Mouse (Mus musculus) left cerebral cortex, postnatal 4 days (tissue): Measurements from ENCODE around the gene Camk2d. TPM values are rescaled to one million over a fixed set of nuclear protein-coding genes. Genes with fewer than 3 reads are reported as not detected.

ENCODE experiments used
- DNase-seq: peaks from one replicate; pipeline ENCODE4 v3.0.0-alpha.2; 2022
- intact Hi-C: fragments of 180-260 bp; cut with DNase I; formaldehyde crosslinking; loops from one replicate; pipeline ENCODE4 v1.15.1; 2025
- total RNA-seq, 2 experiments: library from RNA; stranded (reverse); gene quantifications; 2 replicates each; pipeline ENCODE4 v1.2.3; 2021

Camk2d gene
- total RNA-seq, 2 experiments from 2014 or later: 74.5 to 96.9 TPM

GRCm38 (mm10) chr3:126641451-126641850 is 45.3 kb downstream of the Camk2d start:
- intact Hi-C loops: no loop called here
- DNase-seq: no peak

DNA sequence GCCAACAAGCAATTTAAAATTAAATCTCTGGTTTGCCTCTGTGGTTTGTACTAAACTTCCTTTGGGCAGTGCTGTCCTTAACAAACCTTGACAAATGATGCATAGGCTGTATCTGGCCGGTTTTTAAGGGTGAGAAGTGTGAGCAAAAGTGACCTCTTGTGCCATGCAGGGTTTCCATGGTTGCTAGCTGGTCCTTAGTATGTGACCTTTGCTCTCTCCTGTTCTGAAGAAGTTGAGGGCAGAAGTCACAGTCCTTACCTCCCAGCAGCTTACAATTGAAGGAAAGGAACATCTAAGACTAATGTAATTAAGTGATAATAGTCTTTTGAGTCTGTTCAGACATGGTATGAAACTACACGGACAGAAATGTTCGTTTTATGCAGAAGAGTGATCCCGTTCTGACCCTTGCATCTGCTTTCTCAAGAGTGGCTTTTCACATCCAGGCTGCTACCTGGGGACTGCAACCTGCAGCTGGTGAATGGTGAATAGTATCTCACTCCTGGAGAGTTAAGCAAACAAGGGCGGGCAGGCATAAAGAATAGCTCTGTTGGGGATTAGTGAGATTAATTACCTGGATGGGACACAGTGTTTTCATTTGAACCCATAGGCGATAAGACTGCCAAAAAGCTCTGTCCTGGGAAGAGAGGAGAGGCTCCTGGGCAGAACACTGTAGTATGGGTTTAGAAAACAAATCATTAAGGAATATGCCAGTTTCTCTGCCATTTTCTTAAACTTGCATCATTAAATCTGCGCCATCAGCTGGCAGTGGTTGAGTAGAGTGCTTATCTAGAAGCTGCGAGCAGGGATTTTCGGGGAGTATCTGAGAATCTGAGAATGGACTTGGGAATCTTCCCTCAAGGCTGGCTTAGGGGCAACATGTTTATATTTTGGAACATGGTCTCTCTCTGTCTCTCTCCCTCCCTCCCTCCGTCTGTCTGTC is 47.2 kb downstream of the Camk2d start:
- intact Hi-C loops: no loop called here
- DNase-seq: no peak

DNA sequence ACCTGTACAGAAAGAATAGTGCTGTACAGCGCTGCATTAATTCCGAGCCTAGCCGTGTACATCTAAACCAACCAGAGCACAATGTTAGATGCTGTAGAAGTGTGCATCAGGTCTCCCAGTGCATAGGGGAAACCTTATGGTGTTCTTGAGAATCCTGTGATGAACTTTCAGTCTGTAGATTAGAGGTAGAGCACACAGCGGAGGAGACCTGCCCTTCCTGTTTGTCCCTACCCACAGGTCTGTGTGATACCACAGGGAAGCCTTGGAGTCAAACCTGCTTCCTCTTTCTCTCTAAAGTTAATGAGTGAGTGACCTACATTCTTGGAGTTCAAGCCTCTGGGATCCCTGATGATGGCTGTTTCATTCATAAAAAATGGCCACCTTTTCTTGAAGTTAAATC is 54.2 kb downstream of the Camk2d start:
- DNase-seq: no peak
- intact Hi-C loops: no loop called here

DNA sequence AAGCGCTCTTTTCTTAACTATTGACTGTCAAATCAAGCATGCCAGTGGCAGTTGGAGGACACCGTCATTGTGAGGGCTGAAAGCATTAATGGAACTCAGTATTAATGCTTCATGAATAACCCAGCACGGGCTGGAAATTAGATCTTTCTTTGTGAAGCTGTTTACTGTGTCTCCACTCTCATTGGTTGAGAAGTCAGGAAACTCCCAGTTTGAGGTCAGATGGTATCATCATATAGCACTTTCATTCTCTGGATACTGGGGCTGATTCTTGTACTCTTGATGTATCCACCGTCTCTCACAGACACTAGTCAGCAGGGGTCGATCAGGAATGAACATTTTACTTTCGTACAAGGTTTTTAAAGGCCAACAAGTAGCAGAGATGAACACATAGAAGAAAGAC is 54.6 kb downstream of the Camk2d start:
- intact Hi-C loops: no loop called here
- no peak for DNase-seq

GRCm38 (mm10) chr3:126652361-126652760 is 56.3 kb downstream of the Camk2d start:
- intact Hi-C loops: no loop called here
- DNase-seq: no peak

- intact Hi-C loops: no loop called here
- no peak for DNase-seq
Observed at GRCm38 (mm10) chr3:126653118-126653517, 57.0 kb downstream of the Camk2d start.

DNA sequence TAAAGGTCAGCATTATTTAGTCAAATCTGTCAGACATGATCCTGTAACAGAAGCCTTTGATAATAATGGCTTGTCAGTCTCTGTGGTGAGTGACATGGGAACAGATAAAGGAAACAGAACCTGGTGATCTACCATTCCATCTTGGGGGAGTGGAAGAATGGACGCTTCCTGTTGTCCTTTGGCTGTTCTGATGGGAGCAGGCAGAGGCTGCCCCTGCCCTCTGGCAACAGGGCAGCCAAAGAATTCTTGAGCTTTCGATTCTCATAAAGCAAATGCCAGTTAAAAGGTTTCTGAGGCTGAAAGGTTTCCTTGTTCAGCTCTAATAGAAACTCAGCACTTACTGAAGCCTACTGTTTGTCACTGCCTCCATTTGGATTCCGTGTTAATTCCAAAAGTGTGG is 60.1 kb downstream of the Camk2d start:
- intact Hi-C loops: no loop called here
- DNase-seq: no peak

DNA sequence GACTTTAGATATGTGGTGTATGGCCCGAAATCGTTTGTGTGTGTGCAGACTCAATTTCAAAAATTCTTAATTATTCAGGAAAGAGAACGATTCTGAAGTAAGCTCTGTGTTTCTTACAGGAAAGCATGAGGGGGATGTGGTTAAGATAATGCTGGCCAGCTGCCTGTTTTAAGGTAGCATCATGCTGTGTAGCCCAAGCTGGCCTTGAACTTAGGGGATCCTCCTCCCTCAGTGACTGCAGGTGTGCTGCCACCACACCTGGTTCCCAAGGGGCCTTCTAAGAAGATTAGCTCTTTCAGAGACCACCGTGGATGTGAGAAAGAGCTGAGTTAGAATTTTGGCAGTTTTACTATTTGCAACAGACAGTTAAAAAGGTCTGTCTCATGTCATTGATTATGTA is 61.8 kb downstream of the Camk2d start:
- intact Hi-C loops: no loop called here

GRCm38 (mm10) chr3:126658791-126659190 is 62.7 kb downstream of the Camk2d start:
- no peak for DNase-seq
- intact Hi-C loops: no loop called here

More for the DNA sequence above, 61.8 kb downstream of the Camk2d start:
- no peak for DNase-seq

GRCm38 (mm10) chr3:126659235-126659634 is 63.1 kb downstream of the Camk2d start:
- no peak for DNase-seq
- intact Hi-C loops: no loop called here

DNA sequence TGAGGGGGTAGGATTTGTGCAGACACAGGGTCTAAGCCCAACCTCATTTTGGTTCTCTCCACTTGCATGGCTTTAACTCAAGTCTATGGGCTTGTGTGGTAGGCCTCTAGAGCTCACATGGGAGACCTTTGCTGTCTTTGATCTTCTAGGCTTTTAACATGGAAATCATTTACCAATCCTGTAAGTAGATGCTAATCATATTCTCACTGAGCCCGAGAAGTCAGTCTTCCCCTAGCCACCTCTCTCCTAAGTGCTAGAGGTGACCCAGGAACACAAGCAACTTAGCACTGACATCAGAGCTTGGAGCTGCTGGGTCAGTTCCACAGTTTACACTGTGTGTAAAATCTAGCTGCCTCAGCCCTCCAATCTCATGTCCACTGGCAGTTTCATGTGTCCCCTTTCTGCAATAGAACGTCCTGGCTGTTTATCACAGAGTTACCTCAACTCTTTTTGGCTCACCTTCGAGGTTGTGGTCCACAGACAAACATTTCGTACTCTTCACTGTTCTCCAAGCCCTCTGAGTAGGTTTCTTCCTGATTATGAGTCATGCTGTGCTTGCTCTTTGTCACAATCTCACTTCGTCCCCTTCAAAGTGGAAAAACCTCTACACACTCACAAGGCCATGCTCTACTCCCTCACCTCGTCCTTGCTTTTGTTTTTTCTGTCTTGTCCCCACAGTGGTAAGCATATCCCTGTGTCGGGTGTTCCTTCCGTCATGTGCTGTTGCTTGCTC is 63.9 kb downstream of the Camk2d start:
- intact Hi-C loops: no loop called here
- DNase-seq: no peak

- intact Hi-C loops: no loop called here
- DNase-seq: no peak
Observed at GRCm38 (mm10) chr3:126660575-126660974, 64.5 kb downstream of the Camk2d start.

- intact Hi-C loops: no loop called here
Observed at GRCm38 (mm10) chr3:126660986-126661385, 64.9 kb downstream of the Camk2d start.

GRCm38 (mm10) chr3:126661920-126662319 is 65.8 kb downstream of the Camk2d start:
- intact Hi-C loops: no loop called here
- no peak for DNase-seq

More at GRCm38 (mm10) chr3:126660986-126661385, 64.9 kb downstream of the Camk2d start:
- no peak for DNase-seq

GRCm38 (mm10) chr3:126663436-126663835 is 67.3 kb downstream of the Camk2d start:
- no peak for DNase-seq
- intact Hi-C loops: no loop called here

DNA sequence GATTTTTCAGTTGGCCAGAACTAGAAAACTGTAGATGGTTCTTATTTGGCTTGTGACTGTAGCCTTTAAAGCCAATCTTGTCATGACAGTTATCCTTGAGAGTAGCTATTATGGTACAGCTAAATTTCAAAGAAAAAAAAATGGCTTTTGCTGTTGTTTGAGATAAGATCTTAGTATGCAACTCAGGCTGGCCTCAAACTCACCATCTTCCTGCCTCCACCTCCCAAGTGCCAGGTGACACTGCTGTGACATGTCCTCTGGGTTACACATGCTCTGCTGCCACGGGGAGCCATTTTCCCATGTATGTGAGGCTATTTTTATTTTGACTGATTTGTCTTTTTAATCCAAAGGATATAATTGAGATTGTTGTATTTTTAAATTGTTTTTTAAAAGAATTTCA is 69.8 kb downstream of the Camk2d start:
- DNase-seq: no peak
- intact Hi-C loops: no loop called here

DNA sequence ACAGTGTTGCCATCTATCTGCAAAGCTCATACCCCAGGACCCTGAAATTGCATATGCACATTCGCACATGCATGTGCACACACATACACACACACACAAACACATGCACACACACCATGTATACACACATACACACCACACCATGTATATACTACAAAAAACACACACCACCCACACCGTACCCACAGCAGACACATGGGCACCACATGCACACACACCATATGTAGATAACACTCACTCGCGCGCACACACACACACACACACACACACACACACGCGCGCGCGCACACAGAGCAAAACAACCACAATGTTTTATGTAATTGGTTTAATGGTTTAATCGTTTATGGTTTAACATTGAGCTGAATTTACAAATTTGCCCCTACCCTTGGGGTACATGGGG is 70.9 kb downstream of the Camk2d start:
- intact Hi-C loops: no loop called here
- DNase-seq: no peak

DNA sequence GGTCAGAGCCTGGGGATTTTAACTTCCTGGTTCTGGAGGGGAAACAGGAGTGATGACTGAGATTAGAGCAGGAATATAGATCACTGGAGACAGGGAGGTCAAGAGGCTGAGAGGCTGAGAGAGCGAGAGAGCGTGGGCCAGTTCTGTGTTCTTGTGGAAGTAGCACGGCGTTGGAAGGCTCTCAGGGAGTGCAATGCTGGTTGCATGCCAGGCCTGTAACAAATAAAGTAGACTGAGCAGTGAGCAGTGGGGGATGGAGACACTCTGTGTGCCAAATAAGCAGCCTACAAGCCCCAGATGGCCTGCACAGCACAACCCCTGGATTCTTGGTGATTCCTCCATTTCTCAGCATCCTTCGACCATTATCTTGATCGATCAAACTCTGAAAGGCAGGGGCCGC is 71.3 kb downstream of the Camk2d start:
- peak; percentile 68 for DNase-seq
- intact Hi-C loops: no loop called here

DNA sequence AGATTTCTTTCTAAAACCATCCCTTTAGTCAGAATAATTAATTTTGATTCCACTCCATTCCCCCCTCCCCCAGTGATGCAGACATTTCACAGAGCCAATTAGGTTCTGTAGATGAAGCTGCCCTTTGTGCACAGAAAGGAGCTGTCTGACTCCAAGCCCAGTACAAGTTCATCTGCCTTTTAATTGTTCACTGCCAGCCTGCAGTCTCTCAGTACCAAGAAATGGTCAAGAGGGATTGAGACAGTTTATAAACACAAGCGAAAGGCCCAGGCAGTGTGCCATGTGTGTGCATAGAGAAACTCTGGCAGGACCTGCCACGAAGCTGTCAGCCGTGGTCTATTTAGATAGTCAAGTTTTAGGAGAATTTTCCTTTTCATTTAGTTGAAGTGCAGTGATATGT is 72.0 kb downstream of the Camk2d start:
- intact Hi-C loops: no loop called here
- DNase-seq: peak; percentile 67

- intact Hi-C loops: no loop called here
- DNase-seq: no peak
Observed at GRCm38 (mm10) chr3:126668692-126669091, 72.6 kb downstream of the Camk2d start.

GRCm38 (mm10) chr3:126670413-126670812 is 74.3 kb downstream of the Camk2d start:
- intact Hi-C loops: no loop called here
- no peak for DNase-seq

DNA sequence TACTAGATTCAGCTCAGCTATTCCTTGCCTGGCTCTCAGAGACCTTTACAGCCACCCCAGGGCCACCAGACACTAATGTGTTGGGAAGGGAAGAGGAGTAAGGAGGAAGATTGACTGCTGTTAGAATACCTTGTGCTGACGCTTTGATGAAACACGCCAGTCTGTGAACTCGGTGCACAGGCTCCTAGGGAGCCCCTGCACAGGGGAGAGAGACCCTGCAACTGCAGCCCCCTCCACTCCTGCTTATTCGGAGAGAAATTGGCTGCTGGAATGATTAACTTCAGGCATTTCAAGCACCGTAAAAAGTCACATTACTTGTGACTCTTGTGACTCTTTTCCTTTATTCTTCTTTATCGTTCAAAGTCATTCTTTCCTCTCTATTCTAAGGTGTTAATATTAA is 75.2 kb downstream of the Camk2d start:
- intact Hi-C loops: no loop called here

More for the DNA sequence above, 75.2 kb downstream of the Camk2d start:
- DNase-seq: no peak
